Mouse (Mus musculus): ENCODE measurements around the gene Cnst.
A peak's percentile ranks its signal among the peaks of the same experiment; 100 is the strongest.

Gene Cnst

DNA sequence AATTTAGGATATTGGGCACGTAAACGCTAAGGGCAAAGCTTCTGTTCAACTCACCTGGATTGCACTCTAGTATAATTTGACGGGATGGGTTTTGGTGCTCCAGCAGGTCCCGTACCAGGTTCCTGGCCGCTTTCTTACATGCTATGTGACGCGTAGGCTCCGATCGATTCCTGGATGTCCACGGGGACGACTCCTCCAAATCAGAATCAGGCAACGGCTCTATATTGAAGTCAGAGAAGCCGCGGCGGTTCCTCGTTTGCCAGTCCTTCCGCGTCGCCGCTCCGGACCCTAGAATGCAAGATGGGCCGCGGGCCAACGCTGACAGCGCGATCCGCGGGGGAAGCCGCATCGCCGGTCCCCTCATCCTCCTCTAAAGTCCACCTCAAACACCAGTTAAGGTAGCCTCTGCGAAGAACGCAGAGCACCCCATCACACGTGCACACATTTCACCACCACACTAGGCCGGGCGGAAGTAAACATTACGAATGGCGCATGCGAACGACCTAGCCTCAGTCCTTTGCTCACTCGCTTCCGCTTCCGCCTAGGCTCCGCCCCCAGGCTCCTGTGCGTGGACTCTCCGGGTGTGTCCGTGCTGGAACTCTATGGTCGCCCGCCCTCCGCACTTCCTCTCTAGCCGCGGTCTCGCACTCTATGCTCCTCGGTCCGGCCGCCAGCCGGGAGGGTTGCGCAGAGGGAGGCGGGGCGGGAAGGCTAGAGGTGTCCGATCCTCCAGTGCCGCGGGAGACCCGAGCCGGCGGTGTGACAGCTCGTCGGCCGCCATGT lies at the start of gene Cnst, which contains the start of gene Tfb2m:
TSS of gene Cnst (plus strand) at position 603 of the 783 bp plus-strand sequence.
TSS of gene Tfb2m (minus strand) at position 500 of the 783 bp plus-strand sequence.
- peak; percentile 98 for DNase-seq (ENCODE audit: low spot score)

DNA sequence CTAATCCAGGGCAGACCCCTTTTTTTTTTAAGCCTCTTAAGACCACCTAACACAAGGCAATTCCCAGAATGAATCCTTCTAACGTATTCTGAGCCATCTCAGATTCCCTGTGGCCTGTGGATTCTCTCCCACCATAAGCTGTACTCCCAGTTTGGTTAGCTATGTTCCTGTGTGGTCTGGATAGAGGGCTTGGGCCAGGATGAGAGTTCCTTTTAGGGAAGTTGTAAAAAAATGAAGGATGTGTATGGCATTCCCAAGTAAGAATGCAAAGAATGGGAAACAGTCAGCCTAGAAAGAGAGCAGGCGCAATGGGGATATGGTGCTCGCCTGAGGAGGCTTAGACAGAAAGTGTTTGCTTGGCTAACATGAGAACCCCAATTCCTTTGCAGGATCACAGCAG lies 46.9 kb upstream of the Cnst start:
- DNase-seq (ENCODE audit: low spot score) = peak; percentile 24

GRCm38 (mm10) chr1:179502565-179502964 lies 43.6 kb upstream of the Cnst start:
- no peak for DNase-seq (ENCODE audit: low spot score)

GRCm38 (mm10) chr1:179506530-179507315 lies 39.4 kb upstream of the Cnst start:
- no peak for DNase-seq (ENCODE audit: low spot score)

GRCm38 (mm10) chr1:179510546-179511340 lies 35.4 kb upstream of the Cnst start:
- no peak for DNase-seq (ENCODE audit: low spot score)

DNA sequence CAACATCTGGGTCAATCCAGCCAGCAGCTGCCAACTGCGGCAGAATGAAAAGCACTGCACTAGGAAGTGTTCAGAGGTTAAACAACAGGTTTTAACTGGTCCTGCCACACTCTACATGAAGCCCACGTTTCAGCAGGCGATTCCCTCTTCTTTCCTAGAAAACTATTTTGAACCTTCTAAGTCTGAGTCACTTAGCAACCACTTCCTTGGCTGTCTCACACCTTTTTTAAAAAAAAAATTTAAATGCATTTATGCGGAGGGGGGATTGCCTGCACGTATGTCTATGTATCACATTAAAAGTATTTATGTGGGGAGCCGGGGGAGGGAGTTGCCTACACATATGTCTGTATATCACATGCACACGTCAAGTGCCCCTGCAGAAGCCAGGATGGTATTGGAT lies 34.3 kb upstream of the Cnst start:
- DNase-seq (ENCODE audit: low spot score) = no peak

GRCm38 (mm10) chr1:179516941-179517712 lies 29.0 kb upstream of the Cnst start:
- peak; percentile 45 for DNase-seq (ENCODE audit: low spot score)

DNA sequence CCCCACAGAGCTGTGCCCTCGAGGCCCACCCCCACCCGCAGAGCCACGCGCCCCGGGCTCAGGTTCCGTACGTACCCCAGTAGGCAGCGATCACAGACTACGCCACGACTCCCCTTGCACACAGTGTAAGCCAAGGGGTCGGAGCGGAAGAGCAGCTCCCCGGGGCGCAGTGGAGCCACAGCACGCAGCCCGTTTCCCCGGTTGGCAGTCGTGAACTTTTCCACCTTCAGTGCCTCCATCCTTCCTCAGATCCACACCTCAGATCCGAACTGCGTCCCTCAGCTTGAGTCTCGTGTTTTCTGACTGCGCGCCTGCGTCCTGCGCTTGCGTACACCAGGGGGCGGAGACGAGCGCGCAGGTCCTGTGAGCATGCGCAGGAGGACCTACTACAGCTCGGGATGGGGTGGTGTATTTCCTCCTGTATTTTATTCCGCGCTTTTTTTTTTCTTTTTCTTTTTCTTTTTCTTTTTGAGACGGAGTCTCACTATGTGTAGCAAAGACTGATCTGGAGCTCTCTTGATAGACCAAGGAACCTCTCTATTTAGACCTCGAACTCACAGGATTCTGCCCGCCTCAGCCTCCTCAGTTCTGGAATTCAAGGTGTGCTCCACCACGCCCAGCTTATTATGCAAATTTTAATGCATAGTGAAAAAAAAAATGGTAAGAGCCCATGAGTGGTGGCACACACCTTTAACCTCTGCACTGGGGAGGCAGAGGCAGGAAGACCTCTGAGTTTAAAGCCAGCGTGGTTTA lies 28.3 kb upstream of the Cnst start, which contains the start of gene Smyd3:
TSS of gene Smyd3 (minus strand) at position 329 of the 753 bp plus-strand sequence.
- DNase-seq (ENCODE audit: low spot score) = peak; percentile 81

DNA sequence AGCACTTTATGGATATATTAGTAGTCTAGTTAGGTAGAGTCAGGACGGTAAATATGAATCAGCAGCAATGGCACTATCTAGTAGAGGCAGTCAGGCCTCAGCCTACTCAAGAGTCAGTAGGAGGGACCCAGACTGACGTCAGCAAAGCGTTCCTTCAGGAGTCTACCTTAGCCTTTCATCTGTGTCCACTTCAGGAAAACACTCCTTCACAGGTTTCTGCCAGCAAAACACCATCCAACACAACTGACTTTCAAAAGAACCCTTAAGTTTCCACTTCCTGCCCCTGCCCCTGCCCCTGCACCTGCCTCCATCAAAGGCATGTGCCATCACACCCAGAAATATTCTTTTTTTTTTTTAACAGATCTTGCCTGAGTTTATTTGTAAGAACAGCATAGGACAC lies 26.3 kb upstream of the Cnst start:
- no peak for DNase-seq (ENCODE audit: low spot score)

GRCm38 (mm10) chr1:179539054-179539453 lies 7.1 kb upstream of the Cnst start:
- DNase-seq (ENCODE audit: low spot score) = no peak

DNA sequence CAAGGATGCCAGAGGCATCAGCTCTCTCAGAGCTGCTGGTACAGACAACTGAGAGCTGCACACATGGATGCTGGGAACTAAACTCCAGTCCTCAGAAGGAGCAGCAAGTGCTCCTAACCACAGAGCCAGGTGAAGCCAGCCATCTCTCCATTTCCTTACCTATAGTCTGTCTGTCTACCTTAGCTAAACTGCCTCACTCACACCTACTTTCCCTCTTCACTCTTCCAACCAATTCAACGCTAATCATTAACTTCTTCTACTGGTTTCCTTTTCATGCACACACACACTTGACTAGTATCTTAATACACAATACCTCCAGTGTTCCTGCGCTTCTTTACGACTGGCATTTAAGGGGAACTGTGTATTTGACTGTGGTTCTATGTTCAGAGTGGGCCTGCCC lies 6.3 kb upstream of the Cnst start:
- no peak for DNase-seq (ENCODE audit: low spot score)

DNA sequence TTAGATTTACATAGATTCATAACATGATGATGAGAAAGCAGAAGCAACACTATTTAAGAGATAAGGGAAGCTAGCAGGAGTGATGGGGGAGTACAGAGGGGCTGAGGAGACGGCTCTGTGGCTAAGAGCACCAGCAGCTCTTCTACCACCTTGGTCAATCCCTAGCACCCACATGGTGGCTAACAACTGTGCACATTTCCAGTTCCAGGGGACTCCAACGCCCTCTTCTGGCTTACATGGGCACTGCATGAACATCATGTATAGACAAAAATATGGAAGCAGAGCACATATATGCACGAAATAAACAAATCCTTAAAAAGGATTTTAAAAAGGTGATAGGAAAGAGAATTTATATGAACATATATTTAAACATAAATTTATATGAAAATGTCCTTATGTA lies 4.7 kb upstream of the Cnst start:
- no peak for DNase-seq (ENCODE audit: low spot score)

GRCm38 (mm10) chr1:179546551-179546917 lies 364 bp downstream of the Cnst start:
- no peak for DNase-seq (ENCODE audit: low spot score)

GRCm38 (mm10) chr1:179547176-179547575 lies 1.0 kb downstream of the Cnst start:
- DNase-seq (ENCODE audit: low spot score) = no peak

DNA sequence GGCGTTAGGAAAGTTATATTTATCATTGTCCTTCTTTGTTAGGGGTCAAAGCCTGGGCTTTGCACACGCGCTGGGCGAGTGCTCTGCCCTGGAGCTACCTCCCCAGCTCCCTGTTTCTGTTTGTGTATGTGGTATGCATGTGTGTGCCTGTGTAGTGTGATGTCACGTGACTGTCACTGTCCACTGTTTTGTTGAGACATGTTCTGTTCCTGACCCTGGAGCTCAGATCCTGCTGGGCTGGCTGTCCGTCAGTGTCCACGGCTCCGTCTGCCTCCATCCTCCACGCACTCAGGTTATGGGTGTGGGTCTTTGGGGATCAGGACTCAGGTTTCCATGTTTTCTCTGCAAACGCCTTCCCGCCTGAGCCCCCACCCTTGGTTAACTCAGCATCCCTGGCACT lies 2.0 kb downstream of the Cnst start:
- DNase-seq (ENCODE audit: low spot score) = no peak

DNA sequence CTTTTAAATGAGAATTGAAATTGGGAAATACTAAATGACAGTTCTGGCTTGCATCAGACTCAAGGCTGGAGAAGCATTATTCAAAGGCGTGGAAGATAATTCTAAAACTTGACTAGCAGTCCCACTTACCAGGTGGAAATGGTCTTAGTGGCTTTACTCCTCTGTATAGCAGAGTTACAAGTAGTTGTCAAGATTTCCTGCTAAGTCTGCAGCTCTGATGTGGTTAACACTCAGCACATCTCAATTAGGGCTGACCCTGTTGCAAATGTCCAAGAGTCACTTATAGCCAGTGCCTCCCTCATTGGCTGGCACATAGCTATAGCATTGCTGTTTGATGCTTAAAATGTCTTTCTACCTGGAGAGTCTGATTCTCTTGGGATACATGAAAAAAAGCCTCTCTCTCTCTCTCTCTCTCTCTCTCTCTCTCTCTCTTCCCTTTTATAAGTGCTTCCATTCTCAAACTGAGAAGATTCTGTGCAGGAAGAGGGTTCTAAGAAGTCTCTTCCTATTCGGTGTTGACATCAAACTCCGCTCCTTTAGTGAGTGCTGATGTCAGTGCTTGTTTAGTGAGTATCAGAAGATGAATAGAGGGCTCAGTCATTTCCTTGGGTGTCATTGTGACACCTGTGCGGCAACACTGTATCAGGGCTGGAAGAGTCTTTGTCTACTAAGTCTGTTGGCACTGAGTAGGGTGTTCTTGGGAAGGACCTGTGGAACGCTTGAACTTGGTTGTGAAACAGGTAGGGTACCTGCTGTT lies 3.0 kb downstream of the Cnst start:
- no peak for DNase-seq (ENCODE audit: low spot score)

DNA sequence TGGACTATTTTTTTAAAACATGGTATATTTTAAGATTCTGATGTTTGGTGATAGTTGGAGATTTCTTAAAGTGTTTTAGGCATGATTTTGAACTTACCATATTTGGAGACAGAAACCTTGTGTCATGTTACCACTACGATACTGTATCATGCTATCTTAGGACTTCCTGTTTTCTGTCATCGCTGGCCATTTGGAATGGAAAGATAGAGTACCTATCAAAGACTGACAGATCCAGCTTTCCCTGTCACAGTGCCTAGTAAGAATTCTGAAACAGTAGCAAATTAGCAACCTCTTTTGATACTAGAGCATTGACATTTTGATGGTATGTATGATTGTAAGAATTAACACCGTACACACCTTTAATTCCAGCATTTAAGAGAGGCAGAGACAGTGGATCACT lies 5.2 kb downstream of the Cnst start:
- DNase-seq (ENCODE audit: low spot score) = no peak

- no peak for DNase-seq (ENCODE audit: low spot score)
These were observed 5.8 kb downstream of the Cnst start for GRCm38 (mm10) chr1:179551921-179552320.

GRCm38 (mm10) chr1:179552751-179553150 lies 6.6 kb downstream of the Cnst start:
- no peak for DNase-seq (ENCODE audit: low spot score)

Measured in yolk sac, embryonic 10.5 days (tissue).